Mouse (Mus musculus) inflammation-experienced regulatory T-cells, adult 6 months (primary cell): ENCODE data around the gene L2hgdh. TPM values are rescaled to one million over a fixed set of nuclear protein-coding genes. Genes with fewer than 3 reads are reported as not detected.
"Not testable (repeated sequence)": the region's sequence is repeated elsewhere in the genome, so short reads cannot be mapped to it uniquely, and the experiment has no call there.

ENCODE experiments used
- ATAC-seq: one replicate; pipeline ENCODE4 v1.8.0; 2017
- polyA plus RNA-seq, 3 experiments: library from polyadenylated mRNA; unstranded; fragments of 100-300 nt; shearing (Covaris generic); gene quantifications; one replicate each; pipeline ENCODE4 v1.2.1; 2017

The L2hgdh gene
- polyA plus RNA-seq, 3 experiments from 2014 or later, result 2.8 to 3.2 (median 2.9) TPM

GRCm38 (mm10) chr12:69661658-69662057, 63.0 kb downstream of the L2hgdh start:
- no peak for ATAC-seq

GRCm38 (mm10) chr12:69653973-69654372, 70.7 kb downstream of the L2hgdh start:
- ATAC-seq, result not testable (repeated sequence)

- ATAC-seq, result no peak
Measured at GRCm38 (mm10) chr12:69649511-69649910, 75.2 kb downstream of the L2hgdh start.

- no peak for ATAC-seq
Measured at GRCm38 (mm10) chr12:69645821-69646616, 78.7 kb downstream of the L2hgdh start.

GRCm38 (mm10) chr12:69644877-69645276, 79.8 kb downstream of the L2hgdh start:
- no peak for ATAC-seq

GRCm38 (mm10) chr12:69642877-69643276, 81.8 kb downstream of the L2hgdh start:
- ATAC-seq, result no peak

Other genes with a start within 250 kb of the L2hgdh start
- 10 to 100 TPM; 12.5 to 22.1 (median 14.0) TPM for gene Vcpkmt, start 141.8 kb downstream of the L2hgdh start, polyA plus RNA-seq
- gene Sos2, start 43.0 kb downstream of the L2hgdh start, polyA plus RNA-seq, result 10 to 100 TPM; 13.4 to 23.9 (median 14.5) TPM
- 10 to 100 TPM; 12.0 to 17.0 (median 14.8) TPM for gene Atp5s, start 77 bp upstream of the L2hgdh start, polyA plus RNA-seq
- not detected for gene Cdkl1, start 66.4 kb upstream of the L2hgdh start, polyA plus RNA-seq
- gene Atl1, start 167.7 kb upstream of the L2hgdh start, polyA plus RNA-seq, result under 1 TPM; 0.10 to 0.75 (median 0.42) TPM
- gene Map4k5, start 168.3 kb upstream of the L2hgdh start, polyA plus RNA-seq, result 1 to 10 TPM; 1.1 to 4.8 (median 4.6) TPM